Mouse (Mus musculus) naive thymus-derived CD4-positive, alpha-beta T cell, adult 2 months (primary cell): ENCODE measurements around the gene Timm10b.

Source experiments
- DNase-seq: peaks from one replicate; pipeline ENCODE4 v3.0.0-alpha.2; 2011; ENCODE audit warnings: low read depth

Gene Timm10b

DNA sequence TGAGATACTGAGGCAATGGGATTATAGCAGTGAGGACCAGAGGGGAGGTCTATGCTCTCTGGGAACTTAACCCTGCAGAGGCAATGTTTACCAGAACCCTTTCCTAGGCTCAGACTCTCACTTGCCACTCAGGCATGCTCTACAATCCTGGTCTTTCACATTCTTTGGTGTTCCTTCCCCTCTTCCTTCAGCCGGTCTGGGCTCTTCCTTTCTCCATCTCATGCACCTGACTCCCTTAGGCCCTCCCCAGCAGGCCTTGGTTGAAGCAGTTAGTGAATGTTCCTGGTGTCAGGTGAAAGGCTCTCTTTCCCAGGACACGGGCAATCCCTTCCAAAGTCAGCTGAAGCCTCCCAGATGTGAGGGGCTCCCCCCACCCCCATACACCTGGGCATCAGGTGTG is at the start of gene Timm10b:
Timm10b (plus strand) TSS at position 301 of the 400 bp plus-strand sequence.
- DNase-seq, result no peak

- DNase-seq, result no peak
These were observed 49.8 kb upstream of the Timm10b start for GRCm38 (mm10) chr7:105590097-105590496.

DNA sequence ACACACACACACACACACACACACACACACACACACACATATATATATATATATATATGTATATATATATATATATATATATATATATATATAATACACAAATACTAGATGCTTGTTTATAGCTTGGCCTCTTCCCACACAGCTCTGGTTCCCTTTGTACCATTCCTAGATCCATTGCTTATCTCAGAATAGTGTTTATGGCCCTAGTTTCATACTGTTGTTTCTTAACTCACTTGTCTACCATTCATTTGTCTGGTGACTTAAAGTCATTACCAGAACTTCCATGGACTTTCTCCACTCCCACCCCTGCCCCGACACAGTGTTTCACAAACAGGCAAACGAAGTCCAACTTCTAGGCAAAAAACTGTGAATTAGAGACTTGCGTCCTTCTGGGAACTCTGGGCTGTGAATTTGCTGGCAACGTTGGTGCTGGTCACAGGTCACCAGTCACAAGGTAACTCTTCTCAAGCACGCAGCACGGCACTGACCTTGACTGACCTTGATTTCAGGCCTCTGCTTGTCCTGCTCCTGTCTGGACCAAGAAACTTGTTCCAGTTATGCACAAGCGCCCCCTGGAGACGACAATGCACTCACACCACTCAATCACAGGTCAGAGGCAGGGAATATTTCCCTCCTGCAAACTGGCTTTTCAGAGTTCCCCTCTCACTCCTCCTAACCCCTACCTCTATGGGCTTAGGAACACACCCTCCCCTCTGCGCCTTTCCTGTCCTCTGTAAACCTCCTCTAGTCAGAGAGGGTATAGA is 36.8 kb upstream of the Timm10b start:
- DNase-seq, result peak; percentile 52

- no peak for DNase-seq
These were observed 31.4 kb upstream of the Timm10b start for GRCm38 (mm10) chr7:105608467-105608866.

GRCm38 (mm10) chr7:105611767-105612166 is 28.1 kb upstream of the Timm10b start:
- DNase-seq, result no peak

- no peak for DNase-seq
These were observed 25.5 kb upstream of the Timm10b start for GRCm38 (mm10) chr7:105614400-105614799.

- DNase-seq, result no peak
These were observed 24.1 kb upstream of the Timm10b start for GRCm38 (mm10) chr7:105615720-105616119.

DNA sequence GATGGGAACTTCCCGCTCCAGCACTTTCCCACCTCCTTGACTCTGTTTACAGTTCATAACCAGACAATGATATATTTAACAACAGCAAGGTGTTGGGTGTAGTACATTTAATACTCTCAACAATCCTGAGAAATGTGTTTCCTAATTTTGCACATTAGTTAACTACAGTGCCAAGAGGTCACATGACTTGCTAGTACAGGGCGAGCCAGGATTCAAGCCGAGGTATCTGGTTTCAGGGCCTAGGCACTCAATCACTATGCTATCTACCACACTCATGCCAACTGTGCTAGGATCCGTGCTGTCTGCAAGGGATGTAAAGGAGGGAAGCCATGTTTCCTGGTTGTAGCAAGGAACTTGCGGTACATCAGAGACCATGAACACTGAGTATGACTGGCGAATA is 23.3 kb upstream of the Timm10b start:
- DNase-seq, result no peak

- no peak for DNase-seq
These were observed 22.0 kb upstream of the Timm10b start for GRCm38 (mm10) chr7:105617810-105618209.

GRCm38 (mm10) chr7:105619701-105620100 is 20.2 kb upstream of the Timm10b start:
- no peak for DNase-seq

DNA sequence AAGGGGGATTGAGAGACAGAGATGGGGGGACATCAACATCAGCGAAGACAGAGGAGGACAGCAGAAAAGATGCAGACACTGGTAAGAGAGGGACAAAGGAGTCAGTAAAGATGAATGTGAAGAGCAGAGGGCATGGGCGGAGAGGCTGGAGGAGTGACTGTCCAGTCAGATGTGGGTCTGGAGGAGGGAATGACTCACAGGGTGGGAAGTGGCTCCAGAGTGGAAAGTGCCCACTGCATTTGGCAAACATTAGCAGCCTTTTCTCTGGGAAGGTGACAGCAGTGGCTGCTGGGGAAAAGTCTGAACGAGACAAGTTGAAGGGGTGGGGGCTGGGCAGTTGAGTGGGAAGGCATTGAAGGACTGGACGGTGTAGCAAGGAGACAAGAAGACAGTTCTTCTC is 18.8 kb upstream of the Timm10b start:
- no peak for DNase-seq

DNA sequence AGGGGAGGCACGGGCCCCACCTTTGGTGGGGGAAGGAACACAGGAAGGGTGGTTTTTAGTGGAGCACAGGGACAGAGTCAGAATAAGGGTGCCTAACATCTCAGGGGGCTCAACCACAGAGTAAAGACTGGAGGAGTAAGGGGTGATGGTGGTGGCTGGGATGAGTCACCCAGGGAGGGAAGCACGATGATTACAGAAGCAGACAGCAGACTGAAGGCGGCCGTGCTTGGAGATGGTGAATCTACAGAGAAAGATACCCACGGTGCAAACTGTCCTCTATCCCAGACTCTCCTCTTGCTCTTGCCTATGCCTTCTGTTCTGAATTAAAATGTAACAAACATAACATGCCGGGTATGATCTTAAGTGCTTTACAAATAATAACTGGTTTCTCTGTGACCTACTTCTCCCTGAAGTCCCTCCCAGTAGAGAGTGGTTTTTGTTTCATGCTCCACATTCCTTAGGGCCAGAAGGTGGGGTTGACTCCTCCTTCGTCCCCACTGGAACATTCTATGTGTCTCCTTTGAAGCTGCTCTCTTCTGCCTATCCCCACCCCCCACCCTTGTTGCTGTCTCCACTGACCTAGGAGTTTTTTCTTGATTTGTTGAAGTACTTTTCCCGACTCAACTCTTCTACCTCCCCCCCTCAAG is 18.1 kb upstream of the Timm10b start:
- no peak for DNase-seq

GRCm38 (mm10) chr7:105625397-105625796 is 14.5 kb upstream of the Timm10b start:
- DNase-seq, result no peak

DNA sequence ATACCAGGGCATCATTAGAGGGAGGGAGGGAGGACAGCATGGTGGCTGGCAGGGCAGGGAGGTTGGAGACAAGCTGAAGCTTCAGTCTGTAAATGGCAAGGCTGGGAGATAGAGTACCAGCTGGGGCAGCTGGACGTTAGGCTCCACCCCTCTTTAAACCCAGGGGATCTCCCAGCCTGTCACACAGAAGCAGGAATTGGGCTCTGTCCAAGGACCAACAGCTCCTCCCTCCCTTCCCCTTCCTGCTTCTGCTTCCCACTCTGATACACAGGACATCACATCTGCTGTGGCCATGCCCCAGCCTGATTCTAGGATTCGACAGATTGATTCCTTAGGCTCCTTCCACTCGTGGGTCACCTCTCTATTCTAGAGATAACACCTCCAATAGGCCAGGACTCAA is 11.2 kb upstream of the Timm10b start:
- DNase-seq, result no peak

DNA sequence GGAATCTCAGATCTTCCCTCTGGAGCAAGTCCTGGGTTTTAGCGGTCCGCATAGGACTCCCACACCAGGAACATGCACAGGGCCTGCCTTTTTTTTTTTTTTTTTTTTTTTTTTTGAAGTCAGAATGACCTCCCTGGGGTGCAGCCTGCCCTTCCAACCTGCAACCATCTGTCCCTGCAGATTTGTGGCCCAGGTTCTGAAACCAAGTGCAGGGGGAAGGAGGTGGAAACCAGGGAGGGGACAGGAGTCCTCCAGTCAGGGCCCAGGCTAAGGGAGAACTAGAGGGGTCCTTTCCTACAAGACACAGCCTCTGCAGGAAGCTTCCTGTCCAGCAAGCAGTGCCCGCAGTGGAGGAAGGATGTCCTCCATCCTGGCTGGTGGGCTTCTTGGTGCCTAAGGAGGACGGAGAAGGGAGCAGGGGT is 7.3 kb upstream of the Timm10b start:
- DNase-seq, result no peak

DNA sequence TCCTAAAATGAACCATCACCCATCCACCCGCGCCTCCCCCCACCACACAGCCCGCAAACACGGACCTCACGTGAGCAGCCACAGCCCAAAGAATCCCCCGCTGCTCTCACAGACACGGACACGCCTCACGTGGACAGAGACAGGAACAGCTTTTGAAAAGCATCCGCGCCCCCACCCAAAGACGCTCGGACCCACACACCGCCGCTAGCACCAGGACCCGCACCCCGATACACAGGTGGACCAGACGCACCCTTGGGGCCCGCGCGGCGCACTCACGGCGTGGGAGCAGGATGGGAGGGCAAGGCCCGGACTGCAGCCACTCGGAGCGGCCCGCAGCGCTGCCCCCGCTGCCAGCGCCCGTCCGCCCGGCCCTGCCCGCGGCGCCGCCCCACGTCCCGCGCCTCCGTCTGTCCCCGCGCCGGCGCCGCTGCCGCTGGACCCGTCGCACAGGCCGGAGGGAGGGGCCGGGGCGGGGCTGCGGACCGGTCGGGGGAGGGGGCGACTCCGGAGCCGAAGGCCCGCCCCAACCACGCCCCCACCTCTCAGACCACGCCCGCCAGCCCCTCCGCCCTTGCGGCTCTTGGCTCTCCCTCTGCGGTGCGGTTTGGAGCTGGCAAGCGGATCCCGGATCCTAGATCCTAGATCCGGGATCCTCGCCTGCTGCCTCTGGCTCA is 6.6 kb upstream of the Timm10b start, which contains the start of gene Trim3:
Trim3 (minus strand) TSS at position 445 of the 674 bp plus-strand sequence.
- DNase-seq, result peak; percentile 82

GRCm38 (mm10) chr7:105633801-105634135 is 6.1 kb upstream of the Timm10b start:
- DNase-seq, result no peak

DNA sequence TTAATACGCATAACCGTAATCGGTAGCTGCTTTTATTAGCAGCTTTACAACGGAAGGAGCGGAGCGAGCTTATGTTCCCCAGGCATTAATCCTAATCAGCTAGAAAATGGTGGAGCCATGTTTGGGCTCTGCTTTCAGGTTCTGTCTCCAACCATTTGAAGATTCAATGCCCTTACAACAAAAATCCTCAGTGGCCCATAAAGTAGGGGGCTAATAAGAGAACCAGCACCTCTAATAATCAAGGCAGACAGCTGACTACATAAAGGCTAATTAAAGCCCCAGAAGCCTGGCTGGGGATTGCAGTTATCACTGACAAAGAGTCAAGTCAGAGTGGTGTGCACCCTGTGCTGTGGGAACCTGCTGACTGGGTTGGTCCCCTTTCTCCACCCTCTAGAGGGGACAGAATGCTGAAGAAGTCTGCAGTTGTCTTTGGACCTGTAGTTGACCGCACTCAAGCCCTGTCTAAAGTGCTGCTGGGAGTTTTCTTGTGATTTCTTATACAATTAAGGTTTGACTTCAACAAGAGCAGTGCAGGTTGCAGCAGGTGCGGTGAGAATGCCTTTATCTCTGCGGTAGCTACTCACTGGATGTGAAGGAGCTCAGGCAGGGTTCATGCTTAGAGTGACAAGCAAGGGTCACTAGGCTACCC is 5.5 kb upstream of the Timm10b start:
- DNase-seq, result no peak

DNA sequence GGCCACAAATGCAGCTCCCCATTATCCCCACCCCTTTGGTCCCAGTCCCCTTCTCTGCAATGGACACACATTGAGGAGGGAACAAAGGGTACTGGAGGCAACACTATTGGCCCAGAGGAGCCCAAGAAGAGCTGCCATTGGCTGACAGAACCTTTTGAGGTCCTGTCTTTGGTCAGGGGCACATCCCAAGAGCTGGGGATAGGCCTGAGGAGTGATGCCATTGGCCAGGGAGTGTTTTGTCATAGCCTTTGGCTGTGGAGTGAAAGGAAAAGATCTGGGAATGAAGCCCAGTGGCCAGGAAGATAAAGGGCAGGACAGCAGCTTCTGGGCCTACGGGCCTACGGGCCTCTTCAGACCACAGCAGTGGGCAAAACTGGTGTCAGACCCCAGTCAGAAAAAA is 4.1 kb upstream of the Timm10b start:
- DNase-seq, result no peak

DNA sequence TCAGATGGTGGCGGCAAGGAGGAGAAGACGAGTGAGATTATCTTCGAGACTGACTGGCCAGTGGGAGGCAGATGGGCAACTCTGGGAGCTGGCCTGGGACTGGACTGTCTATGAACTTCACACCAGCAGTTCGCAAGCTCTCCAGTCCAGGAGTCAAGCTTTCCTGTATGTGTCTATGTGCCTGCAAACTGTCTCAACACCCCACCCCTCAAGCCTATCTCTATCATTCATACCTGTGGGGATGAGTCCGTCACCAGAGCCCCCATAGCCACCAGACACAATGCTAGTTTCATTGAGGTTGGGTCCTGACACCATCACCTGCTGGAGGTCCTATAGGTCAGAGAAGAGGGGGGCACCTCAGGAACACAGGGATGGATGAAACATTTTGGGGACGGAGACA is 1.1 kb upstream of the Timm10b start:
- no peak for DNase-seq

GRCm38 (mm10) chr7:105639304-105639703 is 552 bp upstream of the Timm10b start:
- DNase-seq, result no peak

GRCm38 (mm10) chr7:105640233-105640893 is 507 bp downstream of the Timm10b start, which contains the start of the genes Arfip2 and Gm45799:
Gene Arfip2 (minus strand): TSS chr7:105640416.
Gene Gm45799 (plus strand): TSS chr7:105640552.
- DNase-seq, result peak; percentile 98
